Mouse (Mus musculus) embryonic facial prominence, embryonic 11.5 days (tissue): ENCODE results near the gene Gm20388. TPM values are rescaled to one million over a fixed set of nuclear protein-coding genes. Genes with fewer than 3 reads are reported as not detected.

ENCODE experiments used
- ATAC-seq: fragments of 200-750 bp; cut with Nextera tagmentation; replicated peaks from 2 replicates; pipeline ENCODE4 v1.8.0; 2017; ENCODE audit warnings: low read depth; ENCODE audit not compliant: insufficient number of reproducible peaks, low FRiP score, low TSS enrichment
- DNase-seq: peaks from one replicate; pipeline ENCODE4 v3.0.0-alpha.2; 2015; ENCODE audit warnings: low spot score
- H3K27ac ChIP-seq: fragments of 300-500 bp; sonication (generic); replicated peaks from 2 replicates; pipeline ENCODE4 v1.5.1; 2014; ENCODE audit warnings: mild to moderate bottlenecking, low read depth, low read length, control low read depth
- H3K27me3 ChIP-seq: fragments of 300-500 bp; sonication (generic); 2 replicates; pipeline ENCODE4 v1.6.1; 2014; ENCODE audit warnings: mild to moderate bottlenecking, low read length, moderate library complexity, mixed read lengths; ENCODE audit not compliant: control insufficient read depth, insufficient read depth
- H3K36me3 ChIP-seq: fragments of 300-500 bp; sonication (generic); replicated peaks from 2 replicates; pipeline ENCODE4 v1.6.1; 2014; ENCODE audit warnings: low read depth, mild to moderate bottlenecking, low read length, moderate library complexity, mixed read lengths; ENCODE audit not compliant: control insufficient read depth, insufficient read depth
- H3K4me1 ChIP-seq: fragments of 300-500 bp; sonication (generic); 2 replicates; pipeline ENCODE4 v1.6.1; 2014; ENCODE audit warnings: low read length, mixed read lengths; ENCODE audit not compliant: control insufficient read depth, insufficient read depth
- H3K4me2 ChIP-seq: fragments of 300-500 bp; sonication (generic); 2 replicates; pipeline ENCODE4 v1.6.1; 2014; ENCODE audit warnings: low read depth, mild to moderate bottlenecking, control low read depth, low read length, moderate library complexity
- H3K4me3 ChIP-seq: fragments of 300-500 bp; sonication (generic); 2 replicates; pipeline ENCODE4 v1.5.1; 2014; ENCODE audit warnings: low read depth, low read length, control low read depth
- H3K9ac ChIP-seq: fragments of 300-500 bp; sonication (generic); replicated peaks from 2 replicates; pipeline ENCODE4 v1.6.1; 2014; ENCODE audit warnings: mild to moderate bottlenecking, control low read depth, low read length
- H3K9me3 ChIP-seq: fragments of 300-500 bp; sonication (generic); replicated peaks from 2 replicates; pipeline ENCODE4 v1.6.1; 2016; ENCODE audit warnings: mild to moderate bottlenecking, low read length, inconsistent platforms, mixed read lengths; ENCODE audit not compliant: control insufficient read depth
- WGBS: fragments of 180-500 bp; shearing (Covaris S2); extraction: QIAGEN DNeasy Blood & Tissue Kit; methylation state at CpG from one replicate; pipeline ENCODE4 v1.1.7; 2014; 5-methylcytosine and 5-hydroxymethylcytosine counted together
- polyA plus RNA-seq: library from polyadenylated mRNA; unstranded; fragments of >200 nt; fragmentation: Nextera tagmentation; extraction: Ambion mirVana; gene quantifications from 2 replicates; pipeline ENCODE4 v1.2.1, GENCODE M21; 2014

The Gm20388 gene
- polyA plus RNA-seq, 1 experiment from 2014 or later = 3.1 TPM

DNA sequence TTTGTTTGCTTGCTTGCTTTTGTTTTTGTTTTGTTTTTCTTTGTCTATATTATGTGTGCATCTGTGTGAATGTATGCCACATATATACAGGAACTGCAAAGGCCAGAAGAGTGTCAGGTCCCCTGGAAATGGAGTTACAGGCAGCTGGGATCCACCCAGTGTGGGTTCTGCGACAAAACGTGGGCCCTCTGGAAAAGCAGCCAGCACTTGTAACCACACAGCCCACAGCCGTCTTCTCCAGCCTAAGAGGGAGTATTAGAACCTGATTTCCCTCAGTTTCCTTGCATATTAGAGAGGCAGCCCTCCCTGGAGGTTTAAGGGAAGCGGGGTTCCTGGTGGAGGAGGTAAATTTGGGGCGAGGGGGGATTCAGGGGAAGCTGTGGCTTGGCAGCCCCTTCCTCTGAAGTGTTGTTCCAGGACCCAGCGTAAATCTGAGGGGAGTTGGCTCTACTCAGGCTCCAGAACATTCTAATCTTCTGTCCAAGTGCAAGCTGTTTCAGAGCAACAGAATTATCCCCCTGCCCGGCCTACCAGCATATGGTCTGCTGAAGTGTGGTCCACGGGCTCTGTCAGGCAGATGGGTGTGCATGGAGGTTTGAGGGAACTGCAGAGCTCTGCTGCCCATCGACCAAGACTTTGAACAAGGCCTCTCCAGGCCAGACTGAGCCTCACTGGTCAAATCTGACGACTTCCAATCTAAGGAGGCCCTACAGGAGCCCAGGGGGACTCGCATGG, 392.5 kb downstream of the Gm20388 start:
- 58% methylated on average over 11 of the region's 11 CpGs for WGBS
- DNase-seq = no peak
- Histone ChIP-seq H3K4me2 (no peak overlapping the region), H3K4me3 (no peak overlapping the region), H3K4me1 (peaks cover 19% of the 10 kb centered on the region), H3K9me3 (no peaks in the 10 kb centered on the region), H3K9ac (no peak overlapping the region), H3K27me3 (no peaks in the 10 kb centered on the region), H3K27ac (no peak overlapping the region), H3K36me3 (no peaks in the 10 kb centered on the region)
- ATAC-seq = no peak

DNA sequence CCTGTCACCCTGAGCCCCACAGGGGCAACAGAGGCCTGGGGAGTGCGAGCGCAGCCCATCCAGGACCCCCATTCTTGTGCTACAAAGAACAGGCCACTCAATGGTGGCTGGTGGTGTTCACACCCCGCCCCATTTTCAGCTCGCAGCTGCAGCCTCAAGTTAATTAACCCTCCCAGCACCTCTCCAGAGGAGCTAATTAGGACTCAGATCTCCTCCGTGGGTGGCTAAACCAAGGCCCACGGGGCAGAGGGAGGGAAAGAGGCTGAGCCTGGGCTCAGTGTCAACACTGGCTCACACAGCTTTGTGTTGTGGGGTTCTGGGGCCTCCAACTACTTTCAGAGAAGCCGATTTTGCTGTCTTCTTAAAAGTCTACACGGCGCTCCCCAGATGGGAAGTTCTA, 393.5 kb downstream of the Gm20388 start:
- Histone ChIP-seq H3K9me3 (no peaks in the 10 kb centered on the region), H3K36me3 (no peaks in the 10 kb centered on the region), H3K27ac (no peak overlapping the region), H3K9ac (peak overlapping the region; percentile 14; the same call in 1 of the 2 replicates), H3K27me3 (0 out of 2 replicates have a peak, but pooled peaks cover 2% of the 10 kb centered on the region), H3K4me1 (peaks cover 11% of the 10 kb centered on the region), H3K4me3 (no peak overlapping the region), H3K4me2 (no peak overlapping the region)
- DNase-seq (no peak), ATAC-seq (no peak)
- 22% methylated on average over 9 of the region's 9 CpGs for WGBS

DNA sequence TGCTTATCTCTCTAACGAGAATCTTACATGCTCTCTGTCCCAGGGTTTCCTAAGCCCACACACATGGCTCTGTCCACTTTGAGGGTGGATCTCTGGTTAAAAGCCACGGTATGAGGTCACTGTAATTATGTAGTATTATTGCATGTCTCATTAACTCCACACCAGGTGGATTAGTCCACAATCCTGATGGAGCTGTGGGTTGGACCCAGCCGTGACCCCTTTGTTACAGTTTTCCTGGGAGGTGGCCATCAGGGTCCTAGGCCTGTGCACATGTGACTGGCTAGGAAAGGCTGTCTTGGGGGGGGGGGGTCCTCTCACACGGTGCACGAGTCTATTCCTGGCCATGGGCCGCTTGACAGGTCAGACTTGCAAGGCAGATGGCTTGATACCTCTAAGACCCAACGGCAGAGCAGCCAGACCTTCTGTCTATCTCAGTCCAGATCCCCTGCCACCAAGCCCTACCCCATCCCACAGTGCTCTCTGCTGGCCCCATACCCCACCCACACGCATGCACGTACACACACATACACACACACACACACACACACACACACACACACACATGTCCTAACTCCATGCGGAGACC, 395.3 kb downstream of the Gm20388 start:
- no peak overlapping the region for H3K27ac ChIP-seq

DNA sequence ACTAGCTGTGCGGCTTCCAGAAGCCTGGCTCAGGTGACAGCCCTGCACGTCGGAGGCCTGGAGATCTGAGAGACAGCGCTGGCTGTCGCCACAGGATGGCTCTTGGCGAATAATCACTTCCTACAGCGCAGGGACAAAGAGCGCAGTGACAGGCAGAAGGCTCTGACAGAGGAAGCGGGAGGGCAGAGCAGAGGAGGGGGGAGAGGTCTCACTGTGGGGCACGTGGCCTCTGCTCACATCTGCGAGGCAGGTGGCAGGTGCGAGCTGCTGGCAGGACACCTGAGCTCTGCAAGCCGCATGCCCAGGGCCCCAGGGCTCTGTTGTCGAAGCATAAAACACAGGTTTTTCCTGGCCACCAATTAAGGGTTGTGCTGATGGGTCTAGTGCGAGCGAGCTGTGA, 396.5 kb downstream of the Gm20388 start:
- DNase-seq = peak; percentile 48
- Histone ChIP-seq H3K9me3 (no peaks in the 10 kb centered on the region), H3K4me1 (peaks cover 13% of the 10 kb centered on the region), H3K9ac (no peak overlapping the region; the same call in 1 of the 2 replicates), H3K4me2 (peak overlapping the region; percentile 4; the same call in 1 of the 2 replicates), H3K27ac (no peak overlapping the region), H3K4me3 (no peak overlapping the region), H3K27me3 (0 out of 2 replicates have a peak, but pooled peaks cover 2% of the 10 kb centered on the region), H3K36me3 (no peaks in the 10 kb centered on the region)
- WGBS = 3% methylated on average over 16 of the region's 16 CpGs
- ATAC-seq = peak; percentile 14

More for the DNA sequence above, 395.3 kb downstream of the Gm20388 start:
- ATAC-seq (no peak; the same call in 1 of the 2 replicates), DNase-seq (no peak)
- Histone ChIP-seq H3K36me3 (no peaks in the 10 kb centered on the region), H3K4me3 (no peak overlapping the region), H3K4me1 (peaks cover 13% of the 10 kb centered on the region), H3K9me3 (no peaks in the 10 kb centered on the region), H3K27me3 (0 out of 2 replicates have a peak, but pooled peaks cover 2% of the 10 kb centered on the region), H3K9ac (no peak overlapping the region), H3K4me2 (no peak overlapping the region)
- 70% methylated on average over 10 of the region's 10 CpGs for WGBS

DNA sequence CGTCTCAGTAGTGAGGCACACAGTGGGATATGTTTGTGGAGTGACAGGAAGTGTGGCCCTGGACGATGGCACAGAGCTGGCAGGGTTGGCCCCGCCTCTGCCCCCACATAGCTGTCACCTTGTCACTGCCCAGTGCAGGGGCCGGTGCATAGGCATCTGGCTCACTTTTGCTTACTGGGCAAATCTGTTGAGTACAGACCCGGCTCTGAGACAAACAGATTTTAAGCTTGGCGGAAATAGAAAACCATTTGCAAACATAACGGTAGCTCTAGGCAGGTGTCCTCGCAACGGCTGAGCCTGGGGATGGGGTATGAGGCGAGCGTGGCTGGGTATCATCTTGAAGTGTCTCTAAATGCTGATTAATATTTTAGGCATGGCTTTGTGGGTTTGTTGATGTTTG, 396.9 kb downstream of the Gm20388 start:
- H3K27me3 ChIP-seq = 0 out of 2 replicates have a peak, but pooled peaks cover 2% of the 10 kb centered on the region
- H3K9ac ChIP-seq = no peak overlapping the region
- 49% methylated on average over 11 of the region's 11 CpGs for WGBS
- no peak overlapping the region for H3K27ac ChIP-seq
- no peaks in the 10 kb centered on the region for H3K9me3 ChIP-seq
- H3K4me3 ChIP-seq = no peak overlapping the region
- no peak overlapping the region for H3K4me2 ChIP-seq
- H3K4me1 ChIP-seq = peaks cover 13% of the 10 kb centered on the region
- no peaks in the 10 kb centered on the region for H3K36me3 ChIP-seq
- ATAC-seq (no peak), DNase-seq (no peak)

DNA sequence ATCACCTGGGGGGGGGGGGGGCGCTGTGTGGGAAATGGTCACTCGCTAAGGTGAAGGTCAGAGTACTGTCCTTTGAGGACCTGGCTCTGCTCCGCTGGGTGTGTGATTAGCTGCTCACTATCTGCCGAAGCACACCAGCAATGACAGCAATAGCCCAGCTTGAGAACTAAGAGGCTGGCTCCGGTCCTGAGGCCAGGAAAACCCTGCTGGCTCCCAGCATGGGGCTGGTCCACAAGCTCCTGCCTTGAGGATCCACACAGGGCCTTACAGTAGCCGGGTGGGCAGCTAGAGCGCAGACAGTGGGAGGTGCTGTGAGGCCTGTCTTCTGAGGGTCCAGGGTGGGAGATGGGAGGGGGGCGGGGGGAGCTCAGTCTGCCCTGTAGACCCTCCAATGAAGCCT, 397.5 kb downstream of the Gm20388 start:
- 0 out of 2 replicates have a peak, but pooled peaks cover 2% of the 10 kb centered on the region for H3K27me3 ChIP-seq

DNA sequence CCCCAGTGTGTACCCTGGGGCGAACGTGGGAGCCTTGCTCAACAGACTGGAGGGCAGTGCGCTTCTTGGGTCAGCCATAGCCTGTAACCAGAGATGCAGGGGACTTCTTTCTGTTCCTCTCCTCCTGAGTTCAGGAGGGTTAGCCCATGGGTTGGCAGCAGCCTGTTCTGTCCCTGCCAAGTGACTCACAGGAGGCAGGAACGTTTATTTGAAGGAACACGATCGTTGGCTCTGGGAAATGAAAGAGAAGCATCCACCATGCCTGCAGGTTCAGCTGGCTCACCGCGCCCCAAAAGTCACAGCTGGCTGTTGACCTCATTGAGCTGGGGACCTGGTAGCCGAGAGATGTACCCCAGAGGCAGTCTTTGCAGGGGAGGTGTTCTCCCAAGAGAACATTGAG, 397.9 kb downstream of the Gm20388 start:
- Histone ChIP-seq H3K36me3 (no peaks in the 10 kb centered on the region), H3K27ac (no peak overlapping the region), H3K9ac (0 out of 2 replicates have a peak overlapping the region, but pooled peaks have one; percentile 6), H3K4me1 (peaks cover 13% of the 10 kb centered on the region), H3K27me3 (0 out of 2 replicates have a peak, but pooled peaks cover 2% of the 10 kb centered on the region), H3K4me2 (no peak overlapping the region), H3K4me3 (no peak overlapping the region), H3K9me3 (no peaks in the 10 kb centered on the region)
- ATAC-seq (no peak), DNase-seq (no peak)
- WGBS = 40% methylated on average over 9 of the region's 9 CpGs

More for the DNA sequence above, 397.5 kb downstream of the Gm20388 start:
- DNase-seq (no peak), ATAC-seq (no peak)
- no peaks in the 10 kb centered on the region for H3K9me3 ChIP-seq
- H3K36me3 ChIP-seq = no peaks in the 10 kb centered on the region
- H3K4me1 ChIP-seq = peaks cover 13% of the 10 kb centered on the region
- H3K4me2 ChIP-seq = no peak overlapping the region
- H3K9ac ChIP-seq = 0 out of 2 replicates have a peak overlapping the region, but pooled peaks have one; percentile 6
- 30% methylated on average over 8 of the region's 8 CpGs for WGBS
- H3K27ac ChIP-seq = no peak overlapping the region
- no peak overlapping the region for H3K4me3 ChIP-seq

DNA sequence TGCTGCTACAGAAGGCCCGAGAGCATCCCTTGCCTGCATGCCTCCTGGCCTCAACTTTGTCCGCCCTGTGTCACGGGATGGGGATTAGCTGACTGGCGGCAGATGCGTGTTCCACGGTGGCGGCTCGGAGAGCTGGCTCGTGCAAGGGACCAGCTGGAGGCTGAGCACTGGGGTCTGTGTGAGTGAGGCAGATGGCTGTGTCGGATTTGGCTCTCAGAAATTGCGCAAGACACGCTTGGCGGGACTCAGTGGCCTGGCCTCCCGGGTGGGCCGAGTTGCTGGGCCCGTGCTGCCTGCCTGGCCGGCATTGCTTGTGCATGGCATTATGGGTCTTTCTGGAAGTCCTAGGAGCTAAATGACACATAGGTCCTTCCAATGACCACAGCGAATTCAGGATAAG, 398.7 kb downstream of the Gm20388 start:
- no peak overlapping the region for H3K9ac ChIP-seq

More for the DNA sequence above, 398.7 kb downstream of the Gm20388 start:
- H3K9me3 ChIP-seq = no peaks in the 10 kb centered on the region
- WGBS = 56% methylated on average over 18 of the region's 18 CpGs
- H3K4me2 ChIP-seq = no peak overlapping the region
- 0 out of 2 replicates have a peak, but pooled peaks cover 2% of the 10 kb centered on the region for H3K27me3 ChIP-seq
- no peaks in the 10 kb centered on the region for H3K36me3 ChIP-seq
- 0 out of 2 replicates have a peak overlapping the region, but pooled peaks have one; percentile 20 for H3K27ac ChIP-seq
- ATAC-seq (no peak), DNase-seq (no peak)
- peaks cover 7% of the 10 kb centered on the region for H3K4me1 ChIP-seq
- H3K4me3 ChIP-seq = no peak overlapping the region
